Mouse (Mus musculus) MEL (cell line): ENCODE results near the gene Spp2.
"Not testable (repeated sequence)": the region's sequence is repeated elsewhere in the genome, so short reads cannot be mapped to it uniquely, and the experiment has no call there.

ENCODE experiments used
- CTCF ChIP-seq, 3 experiments: IDR thresholded peaks in 2 of 3; conservative IDR thresholded peaks in 1 of 3; 2 replicates each; pipeline ENCODE4 v1.5.1; 2011 to 2012; ENCODE audit warnings: low read length in 3 of 3, low read depth in 2 of 3, mild to moderate bottlenecking in 2 of 3, improper control_type of control experiment in 1 of 3, inconsistent platforms in 1 of 3, mixed read lengths in 1 of 3, moderate library complexity in 1 of 3; ENCODE audit not compliant: control insufficient read depth in 1 of 3, insufficient read depth in 1 of 3, poor library complexity in 1 of 3, severe bottlenecking in 1 of 3
- GATA1 ChIP-seq: IDR thresholded peaks from 2 replicates; pipeline ENCODE4 v1.6.1; 2011; ENCODE audit warnings: low read depth, low read length, improper control_type of control experiment
- HCFC1 ChIP-seq: IDR thresholded peaks from 2 replicates; pipeline ENCODE4 v1.6.1; 2012; ENCODE audit warnings: low read depth, mild to moderate bottlenecking, inconsistent platforms, low read length, improper control_type of control experiment, moderate library complexity
- NRF1 ChIP-seq: IDR thresholded peaks from 2 replicates; pipeline ENCODE4 v1.6.1; 2014; ENCODE audit warnings: low read depth, mild to moderate bottlenecking, inconsistent platforms, low read length, improper control_type of control experiment, moderate library complexity; ENCODE audit not compliant: poor library complexity, insufficient read depth, severe bottlenecking
- RAD21 ChIP-seq: IDR thresholded peaks from 2 replicates; pipeline ENCODE4 v1.6.1; 2011; ENCODE audit warnings: mild to moderate bottlenecking, low read depth, low read length, improper control_type of control experiment
- SMC3 ChIP-seq: IDR thresholded peaks from 2 replicates; pipeline ENCODE4 v1.6.1; 2011; ENCODE audit warnings: low read depth, low read length, improper control_type of control experiment
- ZC3H11A ChIP-seq: IDR thresholded peaks from 2 replicates; pipeline ENCODE4 v1.6.1; 2012; ENCODE audit warnings: low read depth, mild to moderate bottlenecking, inconsistent platforms, low read length, improper control_type of control experiment

DNA sequence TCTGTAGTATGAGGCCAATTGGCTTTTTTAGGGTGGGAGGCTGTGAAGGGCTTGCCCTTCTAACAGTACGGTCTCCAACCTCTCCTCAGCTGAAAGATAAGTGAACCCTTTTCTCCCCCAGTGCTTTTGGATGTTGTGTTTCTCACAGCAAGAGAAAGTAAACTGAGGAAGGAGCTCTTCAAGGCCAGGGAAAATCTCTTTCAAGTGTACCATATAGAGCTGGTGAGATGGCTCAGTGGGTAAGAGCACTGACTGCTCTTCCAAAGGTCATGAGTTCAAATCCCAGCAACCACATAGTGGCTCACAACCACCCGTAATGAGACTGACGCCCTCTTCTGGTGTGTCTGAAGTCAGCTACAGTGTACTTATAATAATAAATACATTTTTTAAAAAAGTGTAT is 41.3 kb downstream of the Spp2 start:
- TF ChIP-seq GATA1; ZC3H11A; SMC3; NRF1; CTCF (IDR thresholded peaks at IDR 0.05 in 2 of 3, conservative IDR thresholded peaks at IDR 0.05 in 1 of 3; ENCODE audit: control insufficient read depth in 1 of 3, insufficient read depth in 1 of 3, low read depth in 2 of 3, low read length in 3 of 3, poor library complexity in 1 of 3, severe bottlenecking in 1 of 3); HCFC1; RAD21: not testable (repeated sequence)
